Mouse (Mus musculus) heart, postnatal 0 days (tissue): ENCODE results near the gene Kif2a.

Experiments
- CTCF ChIP-seq: IDR thresholded peaks from 2 replicates; pipeline ENCODE4 v1.5.1; 2016; ENCODE audit warnings: antibody characterized with exemption, control low read depth, low read depth
- EP300 ChIP-seq: IDR thresholded peaks from 2 replicates; pipeline ENCODE4 v1.6.1; 2016; ENCODE audit warnings: antibody characterized with exemption, low read depth

DNA sequence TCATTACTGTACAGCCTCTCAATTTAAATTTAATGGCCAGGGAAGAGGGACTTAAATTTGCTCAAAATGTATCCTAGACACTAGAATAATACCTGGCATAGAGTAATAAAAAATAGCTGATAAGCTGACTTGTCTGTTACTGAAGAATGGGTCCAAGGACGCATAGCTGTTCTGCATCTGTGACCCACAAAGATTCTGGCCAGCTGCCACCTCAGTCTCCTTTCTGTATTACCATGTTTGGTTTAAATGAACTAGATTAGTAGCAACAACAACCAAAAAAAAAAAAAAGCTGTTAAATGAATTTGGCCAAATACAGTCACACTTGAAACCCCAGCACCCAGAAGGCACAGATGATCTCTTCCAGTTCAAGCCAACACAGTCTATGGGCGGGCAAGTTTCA is 92.7 kb downstream of the Kif2a start:
- TF ChIP-seq CTCF (no peak), EP300 (no peak)
